Mouse (Mus musculus) embryonic facial prominence, embryonic 11.5 days (tissue): ENCODE results near the gene Abhd15. TPM values are rescaled to one million over a fixed set of nuclear protein-coding genes. Genes with fewer than 3 reads are reported as not detected.

Experiments
- ATAC-seq: fragments of 200-750 bp; cut with Nextera tagmentation; replicated peaks from 2 replicates; pipeline ENCODE4 v1.8.0; 2017; ENCODE audit warnings: low read depth; ENCODE audit not compliant: insufficient number of reproducible peaks, low FRiP score, low TSS enrichment
- DNase-seq: peaks from one replicate; pipeline ENCODE4 v3.0.0-alpha.2; 2015; ENCODE audit warnings: low spot score
- H3K27ac ChIP-seq: fragments of 300-500 bp; sonication (generic); replicated peaks from 2 replicates; pipeline ENCODE4 v1.5.1; 2014; ENCODE audit warnings: mild to moderate bottlenecking, low read depth, low read length, control low read depth
- H3K27me3 ChIP-seq: fragments of 300-500 bp; sonication (generic); 2 replicates; pipeline ENCODE4 v1.6.1; 2014; ENCODE audit warnings: mild to moderate bottlenecking, low read length, moderate library complexity, mixed read lengths; ENCODE audit not compliant: control insufficient read depth, insufficient read depth
- H3K36me3 ChIP-seq: fragments of 300-500 bp; sonication (generic); replicated peaks from 2 replicates; pipeline ENCODE4 v1.6.1; 2014; ENCODE audit warnings: low read depth, mild to moderate bottlenecking, low read length, moderate library complexity, mixed read lengths; ENCODE audit not compliant: control insufficient read depth, insufficient read depth
- H3K4me1 ChIP-seq: fragments of 300-500 bp; sonication (generic); 2 replicates; pipeline ENCODE4 v1.6.1; 2014; ENCODE audit warnings: low read length, mixed read lengths; ENCODE audit not compliant: control insufficient read depth, insufficient read depth
- H3K4me2 ChIP-seq: fragments of 300-500 bp; sonication (generic); 2 replicates; pipeline ENCODE4 v1.6.1; 2014; ENCODE audit warnings: low read depth, mild to moderate bottlenecking, control low read depth, low read length, moderate library complexity
- H3K4me3 ChIP-seq: fragments of 300-500 bp; sonication (generic); 2 replicates; pipeline ENCODE4 v1.5.1; 2014; ENCODE audit warnings: low read depth, low read length, control low read depth
- H3K9ac ChIP-seq: fragments of 300-500 bp; sonication (generic); replicated peaks from 2 replicates; pipeline ENCODE4 v1.6.1; 2014; ENCODE audit warnings: mild to moderate bottlenecking, control low read depth, low read length
- H3K9me3 ChIP-seq: fragments of 300-500 bp; sonication (generic); replicated peaks from 2 replicates; pipeline ENCODE4 v1.6.1; 2016; ENCODE audit warnings: mild to moderate bottlenecking, low read length, inconsistent platforms, mixed read lengths; ENCODE audit not compliant: control insufficient read depth
- WGBS: fragments of 180-500 bp; shearing (Covaris S2); extraction: QIAGEN DNeasy Blood & Tissue Kit; methylation state at CpG from one replicate; pipeline ENCODE4 v1.1.7; 2014; 5-methylcytosine and 5-hydroxymethylcytosine counted together
- polyA plus RNA-seq: library from polyadenylated mRNA; unstranded; fragments of >200 nt; fragmentation: Nextera tagmentation; extraction: Ambion mirVana; gene quantifications from 2 replicates; pipeline ENCODE4 v1.2.1, GENCODE M21; 2014

Abhd15 gene
- polyA plus RNA-seq, 1 experiment from 2014 or later = 1.9 TPM

- Histone ChIP-seq H3K9ac (no peak overlapping the region), H3K4me3 (no peak overlapping the region; the same call in 1 of the 2 replicates), H3K4me1 (peaks cover 8% of the 10 kb centered on the region), H3K27me3 (no peaks in the 10 kb centered on the region), H3K4me2 (peak overlapping the region; percentile 89), H3K9me3 (no peaks in the 10 kb centered on the region), H3K27ac (no peak overlapping the region), H3K36me3 (no peaks in the 10 kb centered on the region)
- DNase-seq (no peak), ATAC-seq (no peak)
- 62% methylated on average over 6 of the region's 6 CpGs for WGBS
These were observed 24.5 kb upstream of the Abhd15 start for GRCm38 (mm10) chr11:77490451-77490850.

- Histone ChIP-seq H3K4me1 (peaks cover 8% of the 10 kb centered on the region), H3K36me3 (no peaks in the 10 kb centered on the region), H3K4me3 (peak overlapping the region; percentile 98), H3K27me3 (no peaks in the 10 kb centered on the region), H3K4me2 (peak overlapping the region; percentile 80), H3K27ac (peak overlapping the region; percentile 77), H3K9ac (peak overlapping the region; percentile 65), H3K9me3 (no peaks in the 10 kb centered on the region)
- DNase-seq (peak; percentile 97), ATAC-seq (peak; percentile 63)
- 2% methylated on average over 13 of the region's 13 CpGs for WGBS
These were observed 23.8 kb upstream of the Abhd15 start for GRCm38 (mm10) chr11:77491123-77491501.

GRCm38 (mm10) chr11:77491502-77492291 is 23.2 kb upstream of the Abhd15 start:
- Histone ChIP-seq H3K36me3 (no peaks in the 10 kb centered on the region), H3K4me3 (peak overlapping the region; percentile 98), H3K4me2 (peak overlapping the region; percentile 80), H3K9ac (peak overlapping the region; percentile 65), H3K9me3 (no peaks in the 10 kb centered on the region), H3K27me3 (no peaks in the 10 kb centered on the region), H3K4me1 (peaks cover 8% of the 10 kb centered on the region), H3K27ac (peak overlapping the region; percentile 77)
- DNase-seq (peak; percentile 80), ATAC-seq (peak; percentile 67)
- under 1% methylated on average over 23 of the region's 23 CpGs for WGBS

GRCm38 (mm10) chr11:77492311-77492871 is 22.5 kb upstream of the Abhd15 start:
- H3K27me3 ChIP-seq = no peaks in the 10 kb centered on the region
- peak overlapping the region; percentile 77 for H3K27ac ChIP-seq
- H3K9me3 ChIP-seq = no peaks in the 10 kb centered on the region
- H3K4me3 ChIP-seq = peak overlapping the region; percentile 98
- peak overlapping the region; percentile 92 for H3K9ac ChIP-seq
- H3K4me2 ChIP-seq = peak overlapping the region; percentile 80
- WGBS = under 1% methylated on average over 17 of the region's 18 CpGs
- H3K4me1 ChIP-seq = peaks cover 8% of the 10 kb centered on the region
- no peaks in the 10 kb centered on the region for H3K36me3 ChIP-seq
- ATAC-seq (no peak), DNase-seq (peak; percentile 23)

- Histone ChIP-seq H3K4me3 (peak overlapping the region; percentile 98), H3K9me3 (no peaks in the 10 kb centered on the region), H3K4me2 (peak overlapping the region; percentile 80), H3K4me1 (peaks cover 8% of the 10 kb centered on the region), H3K27me3 (no peaks in the 10 kb centered on the region), H3K9ac (peak overlapping the region; percentile 92), H3K27ac (peak overlapping the region; percentile 11), H3K36me3 (no peaks in the 10 kb centered on the region)
- ATAC-seq (peak; percentile 55), DNase-seq (peak; percentile 95)
- 0% methylated on average over 31 of the region's 32 CpGs for WGBS
These were observed 22.0 kb upstream of the Abhd15 start for GRCm38 (mm10) chr11:77492911-77493332.

GRCm38 (mm10) chr11:77493512-77494343 is 21.2 kb upstream of the Abhd15 start, which contains the start of gene Git1:
Gene Git1, plus strand, starts transcription at chr11:77493562.
- ATAC-seq (no peak), DNase-seq (peak; percentile 28)
- Histone ChIP-seq H3K27ac (peak within 1 kb of the TSS; percentile 78), H3K4me3 (peak within 1 kb of the TSS; percentile 98), H3K27me3 (no peaks in the 10 kb centered on the region), H3K9me3 (no peaks in the 10 kb centered on the region), H3K9ac (peak within 1 kb of the TSS; percentile 92), H3K4me1 (peaks cover 8% of the 10 kb centered on the region), H3K4me2 (peak within 1 kb of the TSS; percentile 95), H3K36me3 (no peaks in the 10 kb centered on the region)
- WGBS = under 1% methylated on average over 58 of the region's 74 CpGs

GRCm38 (mm10) chr11:77494344-77494676 is 20.6 kb upstream of the Abhd15 start:
- Histone ChIP-seq H3K4me2 (peak overlapping the region; percentile 95), H3K4me1 (peaks cover 8% of the 10 kb centered on the region), H3K9ac (peak overlapping the region; percentile 92), H3K36me3 (0 out of 2 replicates have a peak, but pooled peaks cover 1% of the 10 kb centered on the region), H3K4me3 (peak overlapping the region; percentile 98), H3K9me3 (no peaks in the 10 kb centered on the region), H3K27ac (no peak overlapping the region; the same call in 1 of the 2 replicates), H3K27me3 (no peaks in the 10 kb centered on the region)
- DNase-seq = no peak
- 29% methylated on average over 4 of the region's 4 CpGs for WGBS
- no peak for ATAC-seq
